Mouse (Mus musculus) intestine, embryonic 14.5 days (tissue): Measurements from ENCODE around the gene Gabrb3. TPM values are rescaled to one million over a fixed set of nuclear protein-coding genes. Genes with fewer than 3 reads are reported as not detected.

Experiments used
- ATAC-seq: fragments of 200-750 bp; cut with Nextera tagmentation; replicated peaks from 2 replicates; pipeline ENCODE4 v1.8.0; 2017; ENCODE audit warnings: low read depth, moderate number of reproducible peaks, moderate TSS enrichment, moderate library complexity; ENCODE audit not compliant: low FRiP score, low TSS enrichment
- DNase-seq: peaks from one replicate; pipeline ENCODE4 v3.0.0-alpha.2; 2018; ENCODE audit warnings: low spot score
- H3K27ac ChIP-seq: fragments of 300-500 bp; sonication (generic); 2 replicates; pipeline ENCODE4 v1.5.1; 2014; ENCODE audit warnings: low read depth, mild to moderate bottlenecking, control low read depth
- H3K27me3 ChIP-seq: fragments of 300-500 bp; sonication (generic); replicated peaks from 2 replicates; pipeline ENCODE4 v1.6.1; 2014; ENCODE audit warnings: low read length, control low read depth; ENCODE audit not compliant: control insufficient read depth, insufficient read depth
- H3K36me3 ChIP-seq: fragments of 300-500 bp; sonication (generic); 2 replicates; pipeline ENCODE4 v1.6.1; 2014; ENCODE audit warnings: low read length, control low read depth; ENCODE audit not compliant: control insufficient read depth, insufficient read depth
- H3K4me1 ChIP-seq: fragments of 300-500 bp; sonication (generic); replicated peaks from 2 replicates; pipeline ENCODE4 v1.6.1; 2014; ENCODE audit warnings: low read length, control low read depth, mixed read lengths; ENCODE audit not compliant: control insufficient read depth, insufficient read depth
- H3K4me2 ChIP-seq: fragments of 300-500 bp; sonication (generic); 2 replicates; pipeline ENCODE4 v1.6.1; 2014; ENCODE audit warnings: low read length
- H3K4me3 ChIP-seq: fragments of 300-500 bp; sonication (generic); 2 replicates; pipeline ENCODE4 v1.5.1; 2014; ENCODE audit warnings: low read depth, low read length, control low read depth, mixed read lengths
- H3K9ac ChIP-seq: fragments of 300-500 bp; sonication (generic); 2 replicates; pipeline ENCODE4 v1.6.1; 2014; ENCODE audit warnings: mild to moderate bottlenecking, low read length
- H3K9me3 ChIP-seq: fragments of 300-500 bp; sonication (generic); 2 replicates; pipeline ENCODE4 v1.6.1; 2016; ENCODE audit warnings: low read length, control low read depth; ENCODE audit not compliant: control insufficient read depth
- WGBS: fragments of 180-500 bp; shearing (Covaris S2); extraction: QIAGEN DNeasy Blood & Tissue Kit; methylation state at CpG from one replicate; pipeline ENCODE4 v1.1.7; 2014; 5-methylcytosine and 5-hydroxymethylcytosine counted together
- polyA plus RNA-seq: library from polyadenylated mRNA; unstranded; fragments of >200 nt; fragmentation: Nextera tagmentation; extraction: Ambion mirVana; gene quantifications from 2 replicates; pipeline ENCODE4 v1.2.1, GENCODE M21; 2014

Gabrb3 gene
- polyA plus RNA-seq, 1 experiment from 2014 or later, result 2.9 TPM

- Histone ChIP-seq H3K27ac (no peak overlapping the region), H3K27me3 (no peaks in the 10 kb centered on the region), H3K4me3 (no peak overlapping the region), H3K4me2 (no peak overlapping the region), H3K4me1 (no peaks in the 10 kb centered on the region), H3K9me3 (no peaks in the 10 kb centered on the region), H3K9ac (no peak overlapping the region), H3K36me3 (no peaks in the 10 kb centered on the region)
- ATAC-seq, result no peak
- 91% methylated on average over 1 of the region's 1 CpGs for WGBS
- DNase-seq, result no peak
Measured at GRCm38 (mm10) chr7:57422675-57423074, 3.2 kb downstream of the Gabrb3 start.

GRCm38 (mm10) chr7:57448239-57448638, 28.7 kb downstream of the Gabrb3 start:
- 75% methylated on average over 1 of the region's 1 CpGs for WGBS
- ATAC-seq, result no peak
- no peak overlapping the region for H3K4me3 ChIP-seq

GRCm38 (mm10) chr7:57460354-57460753, 40.9 kb downstream of the Gabrb3 start:
- Histone ChIP-seq H3K9ac (no peak overlapping the region), H3K36me3 (no peaks in the 10 kb centered on the region), H3K27ac (no peak overlapping the region), H3K4me3 (no peak overlapping the region), H3K9me3 (no peaks in the 10 kb centered on the region), H3K4me1 (no peaks in the 10 kb centered on the region), H3K4me2 (no peak overlapping the region), H3K27me3 (no peaks in the 10 kb centered on the region)
- no peak for ATAC-seq
- DNase-seq, result no peak
- WGBS, result 74% methylated on average over 5 of the region's 5 CpGs

More at GRCm38 (mm10) chr7:57448239-57448638, 28.7 kb downstream of the Gabrb3 start:
- no peaks in the 10 kb centered on the region for H3K4me1 ChIP-seq
- no peaks in the 10 kb centered on the region for H3K36me3 ChIP-seq
- H3K27me3 ChIP-seq, result no peaks in the 10 kb centered on the region
- no peak overlapping the region for H3K4me2 ChIP-seq
- no peak overlapping the region for H3K27ac ChIP-seq
- H3K9me3 ChIP-seq, result no peaks in the 10 kb centered on the region
- no peak overlapping the region for H3K9ac ChIP-seq
- no peak for DNase-seq

GRCm38 (mm10) chr7:57471316-57471715, 51.8 kb downstream of the Gabrb3 start:
- no peak overlapping the region for H3K4me2 ChIP-seq
- H3K4me1 ChIP-seq, result no peaks in the 10 kb centered on the region
- H3K36me3 ChIP-seq, result no peaks in the 10 kb centered on the region
- no peak for DNase-seq
- 100% methylated on average over 1 of the region's 1 CpGs for WGBS
- ATAC-seq, result no peak
- H3K4me3 ChIP-seq, result no peak overlapping the region
- no peak overlapping the region for H3K27ac ChIP-seq
- H3K27me3 ChIP-seq, result no peaks in the 10 kb centered on the region
- H3K9me3 ChIP-seq, result no peaks in the 10 kb centered on the region
- no peak overlapping the region for H3K9ac ChIP-seq

DNA sequence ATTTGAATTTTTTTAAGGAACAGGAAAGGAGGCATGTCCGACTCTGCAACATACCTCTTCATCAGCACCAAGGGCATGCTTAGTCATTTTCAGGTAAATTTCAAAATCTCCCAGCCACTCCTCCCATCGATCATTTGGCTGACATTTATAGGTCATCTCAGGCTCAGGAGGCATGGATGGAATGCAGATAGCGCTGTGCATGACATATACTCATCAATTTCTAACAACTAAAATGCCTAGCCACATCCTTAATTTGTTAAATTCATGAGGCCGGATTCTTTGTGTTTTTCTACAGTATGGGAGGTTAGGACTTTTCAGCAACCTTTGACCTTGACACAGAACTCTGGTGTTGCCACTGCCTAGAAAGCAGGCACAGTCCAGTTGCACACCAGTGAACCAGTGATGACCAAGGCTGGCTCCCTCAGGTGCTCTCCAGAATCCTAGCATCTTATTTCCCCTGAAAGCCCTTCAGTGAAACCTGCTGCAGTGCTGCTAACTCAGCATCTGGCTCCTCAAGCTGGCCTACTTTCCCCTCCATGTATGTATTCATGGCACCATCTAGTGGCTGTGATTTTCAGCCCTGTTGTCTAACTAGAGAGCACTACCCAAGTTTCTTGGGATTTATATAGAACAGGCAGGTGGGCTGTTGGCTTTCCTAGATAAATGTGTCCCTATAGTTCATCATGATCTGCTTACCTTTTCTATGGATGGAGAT, 54.5 kb downstream of the Gabrb3 start:
- no peak for ATAC-seq
- H3K4me3 ChIP-seq, result no peak overlapping the region
- H3K27me3 ChIP-seq, result no peaks in the 10 kb centered on the region
- no peak for DNase-seq
- no peak overlapping the region for H3K27ac ChIP-seq
- H3K9me3 ChIP-seq, result no peaks in the 10 kb centered on the region
- no peak overlapping the region for H3K4me2 ChIP-seq
- H3K36me3 ChIP-seq, result no peaks in the 10 kb centered on the region
- no peak overlapping the region for H3K9ac ChIP-seq
- 75% methylated on average over 4 of the region's 4 CpGs for WGBS
- no peaks in the 10 kb centered on the region for H3K4me1 ChIP-seq

- ATAC-seq, result no peak
- H3K36me3 ChIP-seq, result no peaks in the 10 kb centered on the region
- H3K4me1 ChIP-seq, result no peaks in the 10 kb centered on the region
- no peak overlapping the region for H3K4me2 ChIP-seq
- no peak for DNase-seq
- no peak overlapping the region for H3K27ac ChIP-seq
- H3K27me3 ChIP-seq, result no peaks in the 10 kb centered on the region
- no peak overlapping the region for H3K4me3 ChIP-seq
- H3K9ac ChIP-seq, result no peak overlapping the region
- H3K9me3 ChIP-seq, result no peaks in the 10 kb centered on the region
Measured at GRCm38 (mm10) chr7:57482896-57483295, 63.4 kb downstream of the Gabrb3 start.

DNA sequence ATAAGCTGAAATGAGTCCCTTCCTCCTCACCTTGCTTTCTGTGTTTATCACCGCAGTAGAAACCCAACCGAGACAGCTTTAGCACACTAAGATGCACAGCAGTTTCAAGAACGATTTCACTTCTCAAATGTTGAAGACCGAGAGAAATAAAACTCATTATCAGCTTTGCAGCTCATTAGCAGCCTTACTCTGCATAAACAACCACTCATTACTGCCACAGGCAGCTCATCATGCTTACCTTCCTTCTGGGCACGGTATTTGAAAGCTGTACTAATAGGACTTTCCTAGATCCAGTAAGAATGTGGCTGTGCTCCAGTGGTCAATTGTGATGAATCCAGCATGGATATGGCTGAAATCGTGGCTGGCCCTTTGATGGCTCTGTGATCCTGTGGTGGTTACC, 67.4 kb downstream of the Gabrb3 start:
- Histone ChIP-seq H3K9ac (no peak overlapping the region), H3K36me3 (no peaks in the 10 kb centered on the region), H3K4me1 (no peaks in the 10 kb centered on the region), H3K4me3 (no peak overlapping the region), H3K27me3 (no peaks in the 10 kb centered on the region), H3K27ac (no peak overlapping the region), H3K9me3 (no peaks in the 10 kb centered on the region), H3K4me2 (no peak overlapping the region)
- 76% methylated on average over 6 of the region's 6 CpGs for WGBS
- DNase-seq (no peak), ATAC-seq (no peak)

GRCm38 (mm10) chr7:57491795-57492194, 72.3 kb downstream of the Gabrb3 start:
- Histone ChIP-seq H3K36me3 (no peaks in the 10 kb centered on the region), H3K27ac (no peak overlapping the region), H3K9me3 (no peaks in the 10 kb centered on the region), H3K27me3 (no peaks in the 10 kb centered on the region), H3K4me1 (no peaks in the 10 kb centered on the region), H3K9ac (no peak overlapping the region), H3K4me3 (no peak overlapping the region), H3K4me2 (no peak overlapping the region)
- WGBS, result 74% methylated on average over 4 of the region's 4 CpGs
- ATAC-seq, result no peak
- no peak for DNase-seq

GRCm38 (mm10) chr7:57502809-57503208, 83.3 kb downstream of the Gabrb3 start:
- H3K9ac ChIP-seq, result no peak overlapping the region
- H3K27ac ChIP-seq, result no peak overlapping the region
- no peak for DNase-seq
- no peaks in the 10 kb centered on the region for H3K4me1 ChIP-seq
- H3K36me3 ChIP-seq, result no peaks in the 10 kb centered on the region
- no peaks in the 10 kb centered on the region for H3K9me3 ChIP-seq
- 76% methylated on average over 4 of the region's 4 CpGs for WGBS
- no peak overlapping the region for H3K4me3 ChIP-seq
- peaks cover 19% of the 10 kb centered on the region for H3K27me3 ChIP-seq
- no peak for ATAC-seq
- H3K4me2 ChIP-seq, result no peak overlapping the region
